Comparison of ENCODE assay signal across 8 mouse cellular contexts in the genomic region with DNA sequence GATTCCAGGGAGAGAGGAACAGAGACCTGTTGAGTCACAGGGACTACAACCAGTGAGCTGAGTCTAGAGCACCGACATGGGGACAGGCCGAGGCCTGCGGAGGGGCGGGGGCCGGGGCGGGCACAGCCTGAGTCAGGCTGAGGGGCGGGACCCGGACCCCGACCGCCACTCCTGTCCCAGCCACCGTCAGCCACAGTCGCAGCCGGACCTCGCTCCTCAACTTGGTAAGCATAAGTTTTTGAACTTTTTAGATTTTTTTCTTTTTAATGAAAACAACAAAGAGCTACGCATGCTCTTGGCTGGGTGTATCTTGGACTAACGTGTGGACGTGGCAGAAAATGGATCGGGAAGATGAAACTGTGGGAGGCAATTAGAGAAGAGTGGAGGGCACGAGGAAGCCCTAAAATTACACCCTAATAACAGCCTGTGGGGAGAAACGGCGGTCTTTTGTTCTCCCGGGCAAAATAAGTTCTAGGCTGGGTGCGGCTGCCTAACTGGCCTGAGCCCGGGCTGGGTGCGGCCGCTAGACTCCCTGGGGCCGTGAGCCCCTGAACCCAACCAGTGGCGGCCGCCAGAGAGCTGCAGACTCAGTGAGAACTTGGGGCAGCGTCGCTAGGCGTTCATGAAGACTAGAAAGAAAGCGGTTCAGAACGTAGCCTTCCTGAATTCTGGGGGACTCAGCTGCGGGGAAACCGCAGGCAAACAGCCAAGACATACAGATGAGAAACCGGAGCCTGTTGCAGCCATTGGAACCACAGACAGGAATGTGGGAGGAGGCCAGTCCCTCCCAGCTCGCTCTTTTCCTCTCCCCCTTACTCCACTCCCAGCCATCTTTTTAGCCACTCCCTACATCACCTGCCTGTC. TPM values are rescaled to one million over a fixed set of nuclear protein-coding genes. Genes with fewer than 3 reads are reported as not detected.
A peak's percentile ranks its signal among the peaks of the same experiment; 100 is the strongest.
DNase-seq lines count a peak whose midpoint lies in the region; ATAC-seq and TF ChIP-seq lines count a peak whose summit lies in the region.

S100a11 (plus strand) TSS at position 159 of the 864 bp plus-strand sequence.

- no peak within 1 kb of the TSS for H3K27ac ChIP-seq in forebrain, embryonic 12.5 days

- peak; percentile 47 for DNase-seq in adrenal gland, adult 8-10 months
- peak; percentile 56 for DNase-seq in heart, postnatal 25 days (ENCODE audit: low spot score)
- no peak for DNase-seq in large intestine, adult 2 months (ENCODE audit: low read depth, low spot score)
- DNase-seq in skeletal muscle tissue, adult 2 months (ENCODE audit: low read depth, low spot score): peak; percentile 45
- no peak for DNase-seq in cerebellum, adult 9-11 months

- peak within 1 kb of the TSS; percentile 69 for H3K4me2 ChIP-seq in forebrain, embryonic 12.5 days

- 1% methylated on average over 38 of the region's 38 CpGs for WGBS in forebrain, embryonic 12.5 days
- WGBS in large intestine, adult 2 months: 1% methylated on average over 38 of the region's 38 CpGs

- H3K36me3 ChIP-seq in E14TG2a.4 (ENCODE audit: insufficient read depth, low read length): peaks cover 11% of the 10 kb centered on the region
- no peaks in the 10 kb centered on the region for H3K36me3 ChIP-seq in forebrain, embryonic 12.5 days (replicated peaks)

- no peaks in the 10 kb centered on the region for H3K9me3 ChIP-seq in E14TG2a.4 (ENCODE audit: low read length)
- H3K9me3 ChIP-seq in forebrain, embryonic 12.5 days: no peaks in the 10 kb centered on the region

- TF ChIP-seq CTCF in E14TG2a.4 (conservative IDR thresholded peaks at IDR 0.05; ENCODE audit: low read length): no peak

- H3K9ac ChIP-seq in forebrain, embryonic 12.5 days: peak within 1 kb of the TSS; percentile 55

- H3K27me3 ChIP-seq in E14TG2a.4 (ENCODE audit: insufficient read depth, low read length): no peaks in the 10 kb centered on the region
- H3K27me3 ChIP-seq in forebrain, embryonic 12.5 days: no peaks in the 10 kb centered on the region

- H3K4me3 ChIP-seq in E14TG2a.4 (replicated peaks; ENCODE audit: low read length): peak within 1 kb of the TSS; percentile 78
- peak within 1 kb of the TSS; percentile 44 for H3K4me3 ChIP-seq in forebrain, embryonic 12.5 days (replicated peaks)

- intact Hi-C loops in heart, postnatal 25 days (cut with DNase I): no loop called here

- ATAC-seq in forebrain, embryonic 12.5 days (ENCODE audit: low FRiP score): peak; percentile 94
- ATAC-seq in megakaryocyte progenitor cell, adult 5-6 weeks (replicated peaks; ENCODE audit: poor library complexity): peak; percentile 76

- H3K4me1 ChIP-seq in E14TG2a.4 (replicated peaks; ENCODE audit: low read depth, low read length): peaks cover 24% of the 10 kb centered on the region
- H3K4me1 ChIP-seq in forebrain, embryonic 12.5 days: no peaks in the 10 kb centered on the region; the same call in 1 of the 2 replicates

RNA-seq across cellular contexts. Expression of gene S100a11, which starts in this region (rescaled TPM):
- total RNA-seq in adrenal gland, adult 8-10 months (2022): 100 to 1,000 TPM; 161 to 194 (median 182) TPM
- 251 and 342 TPM in 2 replicates for polyA plus RNA-seq in forebrain, embryonic 12.5 days (2016; fragmentation: Nextera tagmentation; extraction: Ambion mirVana)
- total RNA-seq in heart, postnatal 25 days (2021): 10 to 100 TPM; 82.1 to 97.0 TPM
- 187 and 233 TPM in 2 replicates for polyA plus RNA-seq in large intestine, adult 2 months (2012; rRNA removed)
- 1,747 and 1,792 TPM in 2 replicates for total RNA-seq in megakaryocyte progenitor cell, adult 5-6 weeks (2015)
- total RNA-seq in megakaryocyte progenitor cell, adult 5-6 weeks (2017): 99.3 and 111 TPM in 2 replicates

Comparison
In these comparisons a context has a peak if more than half of its experiments do, and no peak if none do; other contexts are left out.
1. DNase-seq: peak in adrenal gland, adult 8-10 months (single experiment), heart, postnatal 25 days (single experiment) and skeletal muscle tissue, adult 2 months (single experiment); none in large intestine, adult 2 months (single experiment) and cerebellum, adult 9-11 months (single experiment).